Mouse (Mus musculus): Measurements from ENCODE around the gene Ankrd65.

DNA sequence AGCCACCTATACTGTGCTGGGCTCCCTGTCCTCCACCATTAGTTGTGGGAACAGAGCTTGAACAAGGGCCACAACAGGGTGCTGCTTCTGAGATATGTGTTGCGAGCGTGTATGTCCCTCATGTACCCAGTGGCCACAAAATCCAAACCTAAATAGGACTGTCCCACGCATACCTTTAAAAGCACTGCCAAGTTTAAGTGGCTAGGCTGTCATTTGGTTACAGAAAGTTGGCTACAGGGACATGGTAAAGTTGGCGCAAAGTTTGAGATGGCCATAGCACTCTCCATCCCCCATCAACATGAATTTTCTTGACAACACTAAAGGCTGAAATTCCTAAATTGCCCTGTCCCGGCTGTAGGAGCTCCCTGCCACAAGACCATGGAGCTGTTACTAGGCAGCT is 45.1 kb upstream of the Ankrd65 start:
- TF ChIP-seq CTCF (IDR thresholded peaks at IDR 0.05; ENCODE audit: borderline replicate concordance, extremely low read depth, insufficient read depth, insufficient read length) (no peak), POLR2A (IDR thresholded peaks at IDR 0.05; ENCODE audit: borderline replicate concordance, extremely low read depth, insufficient read depth, insufficient read length, poor library complexity, severe bottlenecking) (no peak)
